ENCODE assay signal across 22 mouse cellular contexts in genomic region chr3:84266391-84266931, GRCm38 (mm10).
"Had no signal": no experiment of that assay in that cellular context is flagged by ENCODE, and none has a peak within 500 bp of the region (broad histone marks: within the 10 kb centered on the region; RNA-seq: fewer than 3 reads in every experiment).

No protein-coding gene starts in this region.

- DNase-seq: kidney, adult 11 months; kidney, adult 8-10 months; kidney, postnatal 10 days; kidney, postnatal 36 days; layer of hippocampus, postnatal 36 days; liver, embryonic 13.5 days; lung, adult 18-20 months; lung, postnatal 10 days; lung, postnatal 36 days; midbrain, embryonic 14.5 days; right cerebral cortex, adult 18-20 months; right cerebral cortex, postnatal 14 days; right cerebral cortex, postnatal 4 days; spleen, adult 18-20 months; thymus, postnatal 36 days had no signal

- H3K9ac ChIP-seq: kidney, embryonic 15.5 days; limb, embryonic 13.5 days; liver, embryonic 13.5 days; lung, embryonic 15.5 days; stomach, embryonic 15.5 days had no signal

- H3K36me3 ChIP-seq: kidney, embryonic 15.5 days; limb, embryonic 10.5 days; limb, embryonic 13.5 days; liver, embryonic 13.5 days; lung, embryonic 15.5 days; stomach, embryonic 15.5 days had no signal

- H3K4me2 ChIP-seq: kidney, embryonic 15.5 days; limb, embryonic 13.5 days; liver, embryonic 13.5 days; lung, embryonic 15.5 days; midbrain, embryonic 11.5 days; stomach, embryonic 15.5 days had no signal

- H3K27ac ChIP-seq: kidney, embryonic 15.5 days; limb, embryonic 10.5 days; limb, embryonic 13.5 days; liver, embryonic 13.5 days; lung, embryonic 15.5 days; stomach, embryonic 15.5 days had no signal

- H3K9me3 ChIP-seq: kidney, embryonic 15.5 days; limb, embryonic 10.5 days; limb, embryonic 13.5 days; liver, embryonic 13.5 days; lung, embryonic 15.5 days; megakaryocyte, embryonic 14.5 days; stomach, embryonic 15.5 days had no signal

- H3K4me3 ChIP-seq: kidney, embryonic 15.5 days; limb, embryonic 10.5 days; limb, embryonic 13.5 days; liver, embryonic 13.5 days; lung, embryonic 15.5 days; megakaryocyte, embryonic 14.5 days; stomach, embryonic 15.5 days had no signal

- H3K27me3 ChIP-seq: stomach, embryonic 15.5 days had no signal
